Mouse (Mus musculus) liver, adult 2 months (tissue): Measurements from ENCODE around the gene Nudt5. TPM values are rescaled to one million over a fixed set of nuclear protein-coding genes. Genes with fewer than 3 reads are reported as not detected.

Source experiments
- DNase-seq: peaks from one replicate; pipeline ENCODE4 v3.0.0-alpha.2; 2011; ENCODE audit warnings: low read depth, low spot score; ENCODE audit errors: extremely low read depth
- H3K27ac ChIP-seq: fragments of 200-500 bp; replicated peaks from 2 replicates; pipeline ENCODE4 v1.5.1; 2012; ENCODE audit warnings: low read depth, mild to moderate bottlenecking, control low read depth, inconsistent platforms, low read length; ENCODE audit not compliant: insufficient read depth
- H3K27me3 ChIP-seq: fragments of 200-500 bp; 2 replicates; pipeline ENCODE4 v1.6.1; 2012; ENCODE audit warnings: mild to moderate bottlenecking, moderate library complexity, low read length, inconsistent platforms; ENCODE audit not compliant: control insufficient read depth, insufficient read depth
- H3K36me3 ChIP-seq: fragments of 200-500 bp; 2 replicates; pipeline ENCODE4 v1.6.1; 2012; ENCODE audit warnings: low read length, inconsistent platforms; ENCODE audit not compliant: control insufficient read depth, insufficient read depth
- H3K4me1 ChIP-seq: fragments of 200-500 bp; 2 replicates; pipeline ENCODE4 v1.6.1; 2011; ENCODE audit warnings: low read length; ENCODE audit not compliant: control insufficient read depth, insufficient read depth
- H3K4me3 ChIP-seq: fragments of 200-500 bp; 2 replicates; pipeline ENCODE4 v1.5.1; 2011; ENCODE audit warnings: low read depth, mild to moderate bottlenecking, control low read depth, low read length, moderate library complexity; ENCODE audit not compliant: insufficient read depth
- H3K79me2 ChIP-seq: fragments of 200-500 bp; 2 replicates; pipeline ENCODE4 v1.6.1; 2012; ENCODE audit warnings: inconsistent platforms, mild to moderate bottlenecking, low read length, moderate library complexity; ENCODE audit not compliant: control insufficient read depth, insufficient read depth
- H3K9ac ChIP-seq: fragments of 200-500 bp; 2 replicates; pipeline ENCODE4 v1.6.1; 2012; ENCODE audit warnings: low read depth, mild to moderate bottlenecking, control low read depth, inconsistent platforms, low read length
- CTCF ChIP-seq: fragments of 200-500 bp; IDR thresholded peaks from 2 replicates; pipeline ENCODE4 v1.5.1; 2011; ENCODE audit warnings: low read depth, low read length, control low read depth
- POLR2A ChIP-seq: fragments of 200-500 bp; IDR thresholded peaks from 2 replicates; pipeline ENCODE4 v1.6.1; 2011; ENCODE audit warnings: low read length, control low read depth; ENCODE audit not compliant: insufficient read depth; ENCODE audit errors: extremely low read depth
- WGBS: fragments of 180-500 bp; shearing (Covaris S2); methylation state at CpG from one replicate; pipeline ENCODE4 v1.1.7; 2018; 5-methylcytosine and 5-hydroxymethylcytosine counted together
- polyA plus RNA-seq: library from polyadenylated mRNA; depleted of rRNA; stranded (reverse); fragments of >200 nt; gene quantifications from 2 replicates; pipeline ENCODE4 v1.2.3, GENCODE M21; 2012
- total RNA-seq: library from RNA; depleted of rRNA; stranded (reverse); fragments of >200 nt; gene quantifications from 2 replicates; pipeline ENCODE4 v1.2.3, GENCODE M21; 2014

The Nudt5 gene
- total and polyA plus RNA-seq, 2 experiments: 5.2 to 13.9 TPM

DNA sequence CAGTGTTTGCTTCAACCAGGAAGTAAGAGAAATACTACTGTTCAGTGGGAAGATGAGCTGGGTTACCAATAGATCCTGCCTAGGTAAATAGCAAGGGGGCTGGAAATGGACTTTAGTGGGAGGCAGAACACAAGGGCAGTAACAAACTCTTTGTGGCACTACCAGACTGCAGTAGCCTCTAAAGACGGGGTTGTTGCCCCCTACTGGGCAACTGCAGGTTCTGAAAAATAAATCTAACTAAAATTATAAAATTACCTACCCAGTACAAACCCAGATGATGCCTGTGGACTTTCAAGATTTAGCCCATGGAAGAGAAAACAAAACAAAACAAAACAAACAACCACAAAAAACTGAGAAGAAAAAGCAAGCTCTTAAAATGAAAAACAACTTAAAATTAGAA, 20.6 kb upstream of the Nudt5 start:
- Histone ChIP-seq H3K9ac (no peak overlapping the region), H3K4me1 (peaks cover 31% of the 10 kb centered on the region), H3K4me3 (no peak overlapping the region), H3K27me3 (no peaks in the 10 kb centered on the region), H3K27ac (no peak overlapping the region), H3K36me3 (peaks cover 7% of the 10 kb centered on the region; the same call in 1 of the 2 replicates), H3K79me2 (no peaks in the 10 kb centered on the region)
- TF ChIP-seq POLR2A: no peak
- TF ChIP-seq CTCF: no peak
- DNase-seq: no peak
- 24% methylated on average over 1 of the region's 1 CpGs for WGBS

DNA sequence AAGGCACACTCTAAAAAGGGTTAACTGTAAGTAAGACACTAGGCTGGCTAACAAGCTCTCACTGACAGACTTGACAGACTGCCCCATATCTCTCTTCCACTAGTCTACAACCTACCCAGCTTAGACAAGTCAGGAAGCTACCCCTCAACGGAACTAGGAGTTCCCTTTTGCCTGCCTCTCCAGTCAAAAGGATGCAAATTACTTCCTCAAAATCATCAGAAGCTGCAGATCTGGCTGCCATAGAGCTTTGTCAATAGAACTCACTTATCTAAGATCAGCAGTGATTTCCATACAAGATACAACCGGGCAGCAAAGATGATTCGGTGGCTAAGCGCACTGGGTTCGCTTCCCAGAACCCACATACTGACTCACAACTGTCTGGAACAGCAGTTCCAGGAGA, 20.1 kb upstream of the Nudt5 start:
- 23% methylated on average over 5 of the region's 5 CpGs for WGBS

DNA sequence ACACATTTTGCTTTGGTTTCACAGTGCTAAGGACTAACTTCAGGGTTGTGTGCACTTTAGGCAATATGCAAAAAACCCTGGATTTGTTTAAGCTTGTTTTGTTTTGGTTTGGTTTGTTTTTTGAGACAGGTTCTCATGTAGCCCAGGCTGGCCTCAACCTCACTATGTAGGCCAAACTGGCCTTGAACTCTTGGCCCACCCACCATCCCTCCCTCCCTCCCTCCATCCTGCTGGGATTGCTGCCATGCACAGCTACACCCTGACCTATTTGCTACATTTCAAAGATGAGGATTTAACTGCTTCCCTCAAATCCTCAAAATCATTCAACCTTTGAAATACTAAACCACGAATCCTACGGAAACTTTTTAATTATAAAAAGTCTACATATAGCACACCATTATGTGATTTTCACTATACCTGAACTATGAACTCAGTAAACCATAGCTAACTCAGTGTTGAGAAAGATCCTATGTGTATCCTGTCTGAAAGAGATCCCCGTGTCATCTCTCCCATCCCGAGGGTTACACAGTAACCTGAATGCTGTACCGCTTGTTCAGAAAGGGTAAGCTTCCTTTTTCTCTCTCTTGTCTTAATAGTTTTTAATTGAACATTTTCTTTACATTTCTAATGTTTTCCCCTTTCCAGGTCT, 19.4 kb upstream of the Nudt5 start:
- Histone ChIP-seq H3K9ac (no peak overlapping the region), H3K27ac (no peak overlapping the region; the same call in 1 of the 2 replicates), H3K4me3 (no peak overlapping the region), H3K27me3 (no peaks in the 10 kb centered on the region), H3K36me3 (peaks cover 2% of the 10 kb centered on the region; the same call in 1 of the 2 replicates), H3K79me2 (no peaks in the 10 kb centered on the region), H3K4me1 (peaks cover 31% of the 10 kb centered on the region)
- 30% methylated on average over 5 of the region's 5 CpGs for WGBS
- TF ChIP-seq POLR2A (no peak), CTCF (no peak)
- DNase-seq: peak; percentile 57

More for the DNA sequence above, 20.1 kb upstream of the Nudt5 start:
- no peak overlapping the region for H3K9ac ChIP-seq
- H3K27ac ChIP-seq: 0 out of 2 replicates have a peak overlapping the region, but pooled peaks have one; percentile 38
- no peaks in the 10 kb centered on the region for H3K79me2 ChIP-seq
- no peak overlapping the region for H3K4me3 ChIP-seq
- DNase-seq: peak; percentile 31
- TF ChIP-seq CTCF (no peak), POLR2A (no peak)
- H3K27me3 ChIP-seq: no peaks in the 10 kb centered on the region
- peaks cover 5% of the 10 kb centered on the region; the same call in 1 of the 2 replicates for H3K36me3 ChIP-seq
- H3K4me1 ChIP-seq: peaks cover 31% of the 10 kb centered on the region

- TF ChIP-seq POLR2A (no peak), CTCF (no peak)
- peaks cover 35% of the 10 kb centered on the region for H3K36me3 ChIP-seq
- no peak for DNase-seq
- no peak overlapping the region for H3K4me3 ChIP-seq
- WGBS: 95% methylated on average over 11 of the region's 11 CpGs
- no peaks in the 10 kb centered on the region; the same call in 1 of the 2 replicates for H3K79me2 ChIP-seq
- no peaks in the 10 kb centered on the region; the same call in 1 of the 2 replicates for H3K4me1 ChIP-seq
- H3K9ac ChIP-seq: no peak overlapping the region
- no peak overlapping the region for H3K27ac ChIP-seq
- H3K27me3 ChIP-seq: no peaks in the 10 kb centered on the region
Observed at GRCm38 (mm10) chr2:5840815-5841214, 4.0 kb upstream of the Nudt5 start.

- Histone ChIP-seq H3K27ac (peak overlapping the region; percentile 95), H3K79me2 (peaks cover 10% of the 10 kb centered on the region; the same call in 1 of the 2 replicates), H3K4me1 (no peaks in the 10 kb centered on the region; the same call in 1 of the 2 replicates), H3K4me3 (peak overlapping the region; percentile 83), H3K36me3 (peaks cover 16% of the 10 kb centered on the region), H3K9ac (peak overlapping the region; percentile 76), H3K27me3 (no peaks in the 10 kb centered on the region)
- TF ChIP-seq POLR2A (no peak), CTCF (no peak)
- 3% methylated on average over 23 of the region's 23 CpGs for WGBS
- DNase-seq: no peak
Observed at GRCm38 (mm10) chr2:5844181-5844872, 492 bp upstream of the Nudt5 start.
